Mouse (Mus musculus) gastrocnemius, adult 2 months (tissue): Measurements from ENCODE around the gene Defa37. TPM values are rescaled to one million over a fixed set of nuclear protein-coding genes. Genes with fewer than 3 reads are reported as not detected.
"Not testable (repeated sequence)": the region's sequence is repeated elsewhere in the genome, so short reads cannot be mapped to it uniquely, and the experiment has no call there.

Experiments
- DNase-seq: peaks from one replicate; pipeline ENCODE4 v3.0.0; 2022
- H3K27ac ChIP-seq: fragments of 200-600 bp; 2 replicates; pipeline ENCODE4 v1.8.1; 2022; ENCODE audit warnings: mild to moderate bottlenecking
- H3K4me3 ChIP-seq: fragments of 200-600 bp; 2 replicates; pipeline ENCODE4 v1.8.1; 2022; ENCODE audit warnings: mild to moderate bottlenecking, moderate library complexity
- intact Hi-C: fragments of 180-260 bp; cut with DNase I; formaldehyde crosslinking; loops from one replicate; pipeline ENCODE4 v1.15.1; 2025
- long read RNA-seq, 2 experiments: library from polyadenylated mRNA; stranded (forward); transcript quantifications; one replicate each; pipeline ENCODE4 v2.0.0; 2021
- total RNA-seq, 2 experiments: library from RNA; stranded (reverse); gene quantifications; 2 replicates each; pipeline ENCODE4 v1.2.3; 2021

Gene Defa37
- total RNA-seq = not detected
- long read RNA-seq, experiment 1 = 0 reads
- long read RNA-seq, experiment 2 = 0 reads

DNA sequence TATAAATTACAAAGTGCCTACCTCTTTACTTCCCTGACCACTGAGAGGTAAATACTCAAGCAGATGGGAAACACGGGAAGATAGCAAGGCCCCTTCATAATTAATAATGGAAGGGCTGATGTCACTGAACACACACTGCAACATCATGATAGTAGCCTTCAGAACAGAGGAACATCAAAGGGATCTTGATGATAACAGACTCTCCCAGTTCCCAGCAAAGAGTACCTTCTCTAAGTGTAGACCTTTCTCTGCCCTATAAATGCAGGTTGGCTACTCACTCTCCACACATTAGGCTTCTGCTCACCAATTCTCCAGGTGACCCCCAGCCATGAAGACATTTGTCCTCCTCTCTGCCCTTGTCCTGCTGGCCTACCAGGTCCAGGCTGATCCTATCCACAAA, at the start of gene Defa37:
Gene Defa37 (plus strand): TSS at position 301 of the 400 bp plus-strand sequence.
- H3K4me3 ChIP-seq, intact Hi-C loops, H3K27ac ChIP-seq, DNase-seq: not testable (repeated sequence)

DNA sequence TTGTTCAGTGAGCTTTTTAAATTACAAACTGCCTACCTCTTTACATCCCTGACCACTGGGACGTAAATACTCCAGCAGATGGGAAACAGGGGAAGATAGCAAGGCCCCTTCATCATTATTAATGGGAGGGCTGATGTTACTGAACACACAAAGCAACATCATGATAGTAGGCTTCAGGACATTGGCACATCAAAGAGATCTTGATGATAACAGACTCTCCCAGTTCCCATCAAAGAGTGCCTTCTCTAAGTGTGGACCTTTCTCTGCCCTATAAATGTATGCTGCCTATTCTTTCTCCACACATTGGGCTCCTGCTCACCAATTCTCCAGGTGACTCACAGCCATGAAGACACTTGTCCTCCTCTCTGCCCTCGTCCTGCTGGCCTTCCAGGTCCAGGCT, 36.5 kb upstream of the Defa37 start, which contains the start of gene Defa32:
Gene Defa32 (plus strand): TSS at position 301 of the 400 bp plus-strand sequence.
- DNase-seq, H3K27ac ChIP-seq, H3K4me3 ChIP-seq, intact Hi-C loops: not testable (repeated sequence)

DNA sequence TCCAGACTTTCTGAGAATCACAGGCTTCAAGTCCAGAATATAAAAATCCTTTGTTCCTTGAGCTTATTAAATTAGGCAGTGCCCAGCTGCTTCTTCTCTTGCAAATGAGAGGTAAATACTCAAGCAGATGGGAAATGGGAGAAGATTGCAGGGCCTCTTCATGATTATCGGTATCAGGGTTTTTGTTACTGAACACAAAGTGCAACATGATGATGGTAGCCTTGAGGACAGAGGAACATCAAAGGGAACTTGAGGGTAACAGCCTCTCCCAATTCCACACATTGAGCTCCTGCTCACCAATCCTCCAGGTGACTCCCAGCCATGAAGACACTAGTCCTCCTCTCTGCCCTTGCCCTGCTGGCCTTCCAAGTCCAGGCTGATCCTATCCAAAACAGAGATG, 17.5 kb downstream of the Defa37 start, which contains the start of gene Defa28:
Gene Defa28 (plus strand): TSS at position 301 of the 400 bp plus-strand sequence.
- intact Hi-C loops, DNase-seq, H3K27ac ChIP-seq, H3K4me3 ChIP-seq: not testable (repeated sequence)

DNA sequence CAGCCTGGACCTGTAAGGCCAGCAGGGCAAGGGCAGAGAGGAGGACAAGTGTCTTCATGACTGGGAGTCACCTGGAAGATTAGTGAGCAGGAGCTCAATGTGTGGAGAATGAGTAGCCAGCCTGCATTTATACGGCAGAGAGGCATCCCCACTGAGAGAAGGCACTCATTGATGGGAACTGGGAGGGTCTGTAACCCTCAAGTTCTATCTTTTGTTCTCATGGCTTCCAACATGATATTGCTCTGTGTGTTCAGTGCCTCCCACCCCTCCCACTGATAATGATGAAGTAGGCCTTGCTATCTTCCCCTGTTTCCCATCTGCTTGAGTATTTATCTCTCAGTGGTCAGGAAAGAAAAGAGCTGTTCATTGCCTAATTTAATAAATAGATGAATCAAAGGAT, 29.2 kb downstream of the Defa37 start, which contains the start of gene Gm7861:
Gene Gm7861 (minus strand): TSS at position 101 of the 400 bp plus-strand sequence.
- H3K4me3 ChIP-seq, intact Hi-C loops, DNase-seq, H3K27ac ChIP-seq: not testable (repeated sequence)

Other genes starting within 250 kb of the Defa37 start
- gene Defa27, start 249.8 kb upstream of the Defa37 start, total RNA-seq = not detected
- gene Defa29, start 238.4 kb upstream of the Defa37 start, total RNA-seq = not detected
- not detected for gene Defa2, start 186.9 kb upstream of the Defa37 start, total RNA-seq
- not detected for gene Defa33, start 173.6 kb upstream of the Defa37 start, total RNA-seq
- not detected for gene Defa36, start 138.0 kb upstream of the Defa37 start, total RNA-seq
- gene Gm7849, start 108.8 kb upstream of the Defa37 start, total RNA-seq = not detected
- not detected for gene Defa20, start 56.1 kb upstream of the Defa37 start, total RNA-seq
- gene Defa32, start 36.4 kb upstream of the Defa37 start, total RNA-seq = not detected
- not detected for gene Defa28, start 17.6 kb downstream of the Defa37 start, total RNA-seq
- not detected for gene Gm7861, start 29.1 kb downstream of the Defa37 start, total RNA-seq
- not detected for gene Defa26, start 52.8 kb downstream of the Defa37 start, total RNA-seq
- not detected for gene Defa17, start 90.4 kb downstream of the Defa37 start, total RNA-seq
- gene Defa34, start 100.4 kb downstream of the Defa37 start, total RNA-seq = not detected
- not detected for gene AY761184, start 138.3 kb downstream of the Defa37 start, total RNA-seq
- not detected for gene Defa24, start 169.1 kb downstream of the Defa37 start, total RNA-seq